Mouse (Mus musculus): ENCODE results near the gene Pde10a.

Pde10a gene

GRCm38 (mm10) chr17:8841897-8842540 lies 316.8 kb downstream of the Pde10a start:
- no peak for DNase-seq (ENCODE audit: low spot score in 2 of 2)

DNA sequence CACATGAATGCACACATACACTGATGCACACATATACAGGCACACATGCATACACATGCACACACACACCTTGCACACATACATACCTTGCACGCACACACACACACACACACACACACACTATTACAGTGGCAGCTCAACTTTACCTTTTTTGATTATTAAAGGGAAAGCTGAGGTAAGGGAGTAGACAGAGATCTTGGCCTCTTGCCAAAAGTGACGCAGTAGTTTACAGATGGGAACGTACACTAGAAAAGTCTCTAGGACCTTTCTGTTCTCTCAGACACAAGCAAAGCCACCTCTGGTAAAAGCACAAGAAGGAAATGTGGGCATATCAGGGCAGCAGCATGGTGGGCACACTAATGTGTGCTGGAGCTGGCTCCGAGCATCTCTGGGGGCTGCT lies 317.5 kb downstream of the Pde10a start:
- DNase-seq (ENCODE audit: low spot score in 2 of 2) = no peak

DNA sequence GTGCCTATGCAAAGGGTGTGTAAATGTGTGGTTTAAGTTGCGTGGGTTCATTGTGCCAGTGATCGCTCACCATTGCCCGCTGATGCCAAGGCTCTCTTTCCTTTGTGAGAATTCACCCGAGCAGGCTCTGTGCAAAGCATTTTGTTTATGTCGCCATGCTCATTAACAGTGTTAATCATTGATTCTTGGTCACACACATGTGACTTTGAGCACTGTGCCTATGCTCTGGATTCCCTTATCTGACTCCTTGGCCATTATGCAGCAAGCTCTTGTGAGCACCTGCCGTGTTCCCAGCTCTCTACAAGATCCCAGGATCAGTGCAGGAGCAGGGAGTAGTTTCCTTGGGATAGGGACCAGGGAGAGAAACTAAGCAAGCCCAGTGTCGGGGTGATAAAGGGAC lies 318.8 kb downstream of the Pde10a start:
- DNase-seq (ENCODE audit: low spot score in 2 of 2) = no peak

GRCm38 (mm10) chr17:8846506-8846905 lies 321.3 kb downstream of the Pde10a start:
- DNase-seq (ENCODE audit: low spot score in 2 of 2) = no peak

DNA sequence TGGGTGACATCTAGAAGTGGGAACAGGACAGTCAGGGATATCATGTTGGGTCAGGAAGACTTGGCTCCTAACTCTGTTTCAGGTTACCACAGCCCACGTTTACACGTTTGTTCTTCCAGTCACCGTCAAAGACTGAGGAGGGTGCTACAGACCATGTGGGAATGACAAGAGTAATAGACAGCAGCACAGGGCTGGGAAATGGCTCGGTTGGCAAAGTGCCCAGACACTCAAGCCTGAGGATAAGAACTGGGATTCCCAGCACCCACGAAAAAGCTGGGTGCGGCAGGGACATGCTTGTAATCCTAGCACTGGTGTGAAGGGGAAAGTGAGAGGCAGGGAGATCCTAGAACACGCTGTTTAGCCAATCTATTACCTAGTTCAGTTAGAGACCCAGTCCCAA lies 322.4 kb downstream of the Pde10a start:
- DNase-seq (ENCODE audit: low spot score in 2 of 2) = peak; percentile 68 to 70

GRCm38 (mm10) chr17:8851846-8852245 lies 326.7 kb downstream of the Pde10a start:
- peak in 1 of 2 experiments; percentile 25 for DNase-seq (ENCODE audit: low spot score in 2 of 2)

DNA sequence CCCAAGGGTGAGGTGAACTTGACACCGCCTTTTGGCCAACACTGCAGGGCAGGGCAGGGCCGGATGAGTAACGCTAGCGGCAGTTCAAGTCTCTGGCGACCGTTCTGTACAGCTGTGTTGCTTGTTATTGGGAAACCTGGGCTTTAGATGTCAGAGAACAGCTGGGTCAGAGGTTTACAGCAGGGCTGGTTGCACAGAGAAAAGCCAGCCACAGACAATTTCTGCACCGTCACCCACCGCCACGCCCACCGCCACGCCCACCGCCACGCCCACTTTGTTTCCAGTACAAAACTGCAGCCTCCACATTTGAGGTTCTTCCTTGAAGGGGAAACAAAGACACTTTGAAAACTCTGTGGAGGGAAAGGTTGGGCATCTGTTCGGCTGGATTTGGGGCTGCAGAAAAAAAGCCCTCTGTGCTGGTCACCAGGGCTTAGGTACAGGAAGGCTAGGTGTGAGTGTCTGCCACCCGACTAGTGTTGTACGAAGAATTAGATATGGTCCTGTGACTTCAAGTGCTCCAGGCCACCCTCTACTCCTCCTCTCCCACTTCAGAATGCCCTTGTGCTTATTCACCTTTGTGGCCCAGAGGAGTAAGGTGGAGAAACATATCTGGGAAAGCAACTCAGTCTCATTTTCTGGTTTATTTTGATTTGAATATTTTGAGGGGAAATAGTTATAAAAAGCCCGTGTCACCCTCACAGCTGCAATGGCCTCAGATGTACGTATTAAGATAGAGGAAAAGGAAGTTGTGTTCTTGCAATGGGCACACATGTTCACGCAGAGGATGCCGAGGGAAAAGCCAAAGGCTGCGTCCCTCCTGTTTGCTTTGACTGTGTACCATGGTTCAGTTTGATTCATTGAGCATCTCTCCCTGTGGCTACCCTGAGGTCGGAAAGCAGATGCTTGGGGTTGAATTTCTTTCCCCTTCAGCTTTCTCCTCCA lies 331.5 kb downstream of the Pde10a start:
- DNase-seq (ENCODE audit: low spot score in 2 of 2) = no peak

GRCm38 (mm10) chr17:8858636-8859421 lies 333.7 kb downstream of the Pde10a start:
- peak; percentile 80 to 89 for DNase-seq (ENCODE audit: low spot score in 2 of 2)

DNA sequence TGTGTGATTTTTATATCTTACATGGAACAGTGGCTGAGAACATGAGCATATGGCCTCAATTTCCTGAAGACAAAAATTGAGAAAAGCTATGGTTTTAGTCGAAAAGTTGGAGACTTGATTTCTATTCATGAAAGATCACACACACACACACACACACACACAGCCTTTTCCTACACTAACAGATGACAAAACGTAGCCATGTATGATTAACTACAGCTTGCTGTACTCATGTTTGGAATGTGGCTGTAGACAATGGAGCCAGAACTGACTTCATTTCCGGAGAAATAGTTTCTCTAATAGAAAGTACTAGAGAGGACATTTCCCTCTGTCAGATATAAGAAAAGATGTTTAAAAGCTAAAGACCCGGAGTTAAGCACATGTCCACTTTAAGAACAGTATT lies 334.3 kb downstream of the Pde10a start:
- no peak for DNase-seq (ENCODE audit: low spot score in 2 of 2)

DNA sequence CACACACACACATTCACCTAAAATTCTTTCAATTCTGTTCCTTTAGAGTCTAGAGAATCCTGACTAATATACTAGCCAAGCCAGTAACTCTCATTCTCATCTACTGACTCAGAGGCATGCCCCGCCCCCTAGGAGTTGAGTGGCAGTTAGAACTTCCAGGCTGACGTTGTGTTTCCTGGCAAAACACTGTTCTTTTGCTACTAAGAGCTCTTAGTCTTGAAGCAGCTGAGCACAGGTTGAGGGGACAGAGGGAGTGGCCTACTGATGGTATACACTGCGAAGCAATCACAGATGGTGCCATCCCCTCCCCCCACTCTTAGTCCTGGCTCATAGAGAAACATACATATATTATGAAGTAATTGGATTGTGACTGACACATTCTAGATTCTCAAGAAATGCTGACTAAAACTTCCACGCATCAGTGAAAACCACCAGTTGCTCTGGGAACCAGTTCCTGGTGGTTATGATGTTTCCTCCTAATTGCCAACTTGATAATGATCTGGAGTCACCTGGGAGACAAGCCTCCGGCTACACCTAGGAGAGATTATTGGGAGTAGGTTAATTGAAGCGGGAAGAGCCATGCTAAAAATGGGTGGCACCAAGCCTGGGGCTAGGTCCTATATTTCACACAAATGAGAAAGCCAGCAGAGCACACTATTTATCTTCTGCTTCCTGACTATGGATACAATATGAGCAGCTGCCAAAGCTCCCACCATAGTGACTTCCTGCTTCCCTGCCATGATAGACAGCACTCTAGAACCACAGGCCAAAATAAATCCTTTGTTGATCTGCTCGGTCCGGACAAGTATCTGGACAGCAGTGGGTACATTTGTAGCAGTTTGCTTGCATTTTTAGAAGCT lies 339.7 kb downstream of the Pde10a start:
- DNase-seq (ENCODE audit: low spot score in 2 of 2) = no peak

DNA sequence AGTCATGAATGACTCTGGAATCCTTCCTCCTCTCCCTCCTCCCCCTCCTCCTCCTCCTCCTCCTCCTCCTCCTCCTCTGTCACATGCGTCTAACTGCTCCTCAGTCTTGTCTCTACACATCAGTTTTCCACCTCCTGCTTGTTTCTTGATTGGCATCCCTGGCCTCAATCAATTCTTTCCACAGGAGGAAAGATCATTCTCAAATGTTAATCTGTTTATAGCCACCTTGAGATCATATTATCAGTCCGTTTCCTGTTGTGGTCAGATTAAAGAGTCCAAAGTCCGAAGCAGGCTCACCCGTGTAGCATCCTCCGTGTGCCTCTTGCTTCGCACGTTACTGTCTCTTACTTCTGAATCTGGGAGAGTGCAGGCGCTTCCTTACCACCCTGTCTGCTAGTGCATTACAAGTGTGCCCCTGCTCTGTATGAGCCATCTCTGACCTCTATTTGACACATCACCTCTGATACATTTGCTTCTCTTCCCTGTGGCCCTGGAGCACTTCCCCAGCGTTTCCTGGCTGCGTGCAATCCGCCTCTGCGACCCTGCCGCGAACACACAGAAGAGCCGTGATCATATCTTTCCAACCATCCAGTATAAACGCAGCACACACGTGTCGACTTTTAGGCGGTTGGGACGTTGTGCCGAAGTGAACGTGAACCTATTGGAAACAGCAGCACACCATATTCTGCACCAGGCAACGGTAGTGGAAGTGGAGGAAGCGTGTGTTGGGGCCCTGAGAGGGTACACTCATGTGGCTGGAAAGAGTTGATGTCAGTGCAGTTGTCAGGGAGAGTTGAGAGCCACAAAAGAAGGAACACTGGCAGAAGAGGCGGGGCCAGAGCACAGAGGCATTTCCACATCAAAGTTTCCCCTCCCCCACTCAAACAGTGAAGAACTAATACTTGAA lies 342.4 kb downstream of the Pde10a start:
- no peak for DNase-seq (ENCODE audit: low spot score in 2 of 2)

DNA sequence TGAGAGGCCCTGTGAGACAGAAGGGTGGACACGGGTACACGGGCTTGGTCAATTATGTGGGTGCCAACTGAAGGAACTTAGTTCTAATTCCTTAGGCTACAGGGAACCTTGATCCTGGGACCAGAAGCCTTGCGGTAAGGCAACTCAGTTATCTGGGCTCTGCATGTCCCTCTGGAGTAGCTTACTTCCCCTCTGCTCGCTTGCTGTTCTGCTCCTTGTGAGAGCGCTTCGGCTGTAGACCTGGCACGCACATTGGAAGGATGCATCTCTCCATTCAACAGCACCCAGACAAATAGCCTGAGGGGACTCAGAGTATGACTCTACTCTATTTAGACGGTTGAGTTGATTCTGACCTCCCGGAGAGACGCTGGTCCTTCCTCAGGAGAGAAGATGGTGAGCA lies 344.1 kb downstream of the Pde10a start:
- no peak for DNase-seq (ENCODE audit: low spot score in 2 of 2)

GRCm38 (mm10) chr17:8870848-8871247 lies 345.7 kb downstream of the Pde10a start:
- DNase-seq (ENCODE audit: low spot score in 2 of 2) = no peak

GRCm38 (mm10) chr17:8871396-8871795 lies 346.2 kb downstream of the Pde10a start:
- DNase-seq (ENCODE audit: low spot score in 2 of 2) = no peak

GRCm38 (mm10) chr17:8871997-8872593 lies 346.9 kb downstream of the Pde10a start:
- DNase-seq (ENCODE audit: low spot score in 2 of 2) = no peak

DNA sequence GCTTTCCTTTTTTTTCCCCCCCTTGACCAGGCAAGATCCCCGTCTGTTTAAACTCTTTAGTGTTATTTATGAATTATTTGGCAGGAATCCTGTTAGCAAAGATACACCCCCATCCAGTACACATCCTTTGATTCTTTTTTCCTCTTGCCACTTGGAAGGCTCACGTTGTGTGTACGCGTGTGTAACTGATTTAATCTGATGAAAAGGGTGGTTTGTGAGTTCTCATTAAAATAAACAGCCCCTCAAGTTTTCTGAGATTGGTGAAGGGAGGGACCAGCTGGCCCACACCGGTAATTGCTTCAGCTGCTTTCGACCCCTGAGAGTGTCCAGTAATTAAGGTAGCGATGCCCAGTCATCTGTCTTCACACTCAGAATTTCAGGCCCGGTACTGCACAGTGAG lies 347.4 kb downstream of the Pde10a start:
- DNase-seq (ENCODE audit: low spot score in 2 of 2) = no peak

DNA sequence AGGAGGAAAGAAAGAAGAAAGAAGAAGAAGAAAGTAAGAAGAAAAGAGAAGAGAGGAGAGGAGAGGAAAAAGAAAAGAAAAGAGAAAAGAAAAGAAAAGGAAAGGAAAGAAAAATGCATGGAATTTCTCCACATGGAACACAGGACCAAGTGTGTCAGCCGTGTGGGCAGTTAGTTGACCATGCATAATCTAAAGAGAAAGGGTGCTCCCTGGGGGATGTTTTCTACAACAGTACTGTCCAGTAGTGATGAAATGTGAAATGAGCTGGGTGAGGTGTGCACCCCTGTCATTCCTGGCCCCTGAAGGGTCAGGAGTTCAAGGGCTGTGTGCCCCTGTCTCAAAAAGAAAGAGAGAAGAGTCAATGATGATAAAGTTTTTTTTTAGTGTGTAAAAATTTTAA lies 352.9 kb downstream of the Pde10a start:
- no peak for DNase-seq (ENCODE audit: low spot score in 2 of 2)

DNA sequence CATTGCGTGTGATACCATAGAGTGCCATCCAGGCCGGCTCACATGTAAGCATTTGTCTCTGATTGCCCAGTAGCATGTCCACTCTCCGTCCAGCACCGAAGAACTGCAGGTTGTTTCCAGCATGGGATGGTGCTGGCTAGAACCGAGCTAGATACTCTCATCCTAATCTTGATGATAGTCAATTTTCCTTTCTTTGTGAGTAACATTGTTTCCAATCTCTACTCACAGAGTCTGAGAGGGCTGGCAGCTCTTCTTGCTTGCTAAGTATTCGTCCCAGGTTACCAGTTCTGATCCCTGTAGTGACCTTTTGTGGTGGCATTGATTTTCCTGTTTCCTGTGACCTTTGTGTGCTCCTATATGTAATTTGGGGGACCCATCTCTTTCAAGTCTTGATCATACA lies 356.5 kb downstream of the Pde10a start:
- DNase-seq (ENCODE audit: low spot score in 2 of 2) = no peak

- no peak for DNase-seq (ENCODE audit: low spot score in 2 of 2)
Observed at GRCm38 (mm10) chr17:8884691-8885090, 359.5 kb downstream of the Pde10a start.

GRCm38 (mm10) chr17:8885830-8886229 lies 360.7 kb downstream of the Pde10a start:
- no peak for DNase-seq (ENCODE audit: low spot score in 2 of 2)
